In the genomic region with DNA sequence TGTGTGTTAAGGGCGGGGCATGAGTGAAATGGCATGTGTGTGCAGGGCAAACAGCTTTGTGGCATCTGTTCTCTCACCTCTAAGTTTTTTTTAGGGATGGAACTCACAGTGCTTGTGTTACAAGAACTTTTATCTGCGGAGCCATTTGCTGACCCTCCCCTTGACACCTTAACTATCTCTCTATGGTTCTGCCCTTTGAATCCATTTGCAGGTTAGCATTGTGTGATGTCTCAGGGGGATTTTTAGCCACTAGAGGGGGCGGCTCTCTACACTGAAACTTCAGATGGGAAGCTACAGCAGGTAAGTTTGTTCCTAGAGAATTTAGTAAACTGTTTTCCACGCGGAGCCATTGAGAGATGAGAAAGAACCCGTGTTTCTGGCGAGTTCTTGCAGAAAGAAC, we compare ENCODE assay signal across 11 mouse cellular contexts. TPM values are rescaled to one million over a fixed set of nuclear protein-coding genes. Genes with fewer than 3 reads are reported as not detected.
DNase-seq lines count a peak whose midpoint lies in the region; TF ChIP-seq lines count a peak whose summit lies in the region.
"Had no signal": no experiment of that assay in that cellular context is flagged by ENCODE, and none has a peak within 500 bp of the region (broad histone marks: within the 10 kb centered on the region; RNA-seq: fewer than 3 reads in every experiment).

No protein-coding gene starts in this region.

- TF ChIP-seq RAD21 in CH12.LX (IDR thresholded peaks at IDR 0.05; ENCODE audit: low read depth, low read length): no peak; the same call in none of the 2 replicates

- no peak overlapping the region for H3K4me2 ChIP-seq in CH12.LX (ENCODE audit: insufficient read depth, low read depth, poor library complexity, severe bottlenecking)
- H3K4me2 ChIP-seq: liver, embryonic 13.5 days had no signal

- peak; percentile 57 for DNase-seq in heart, adult 11 months
- DNase-seq in heart, postnatal 25 days (ENCODE audit: low spot score): no peak
- DNase-seq in CH12.LX (ENCODE audit: extremely low read depth): no peak
- peak; percentile 12 for DNase-seq in brain, adult 2 months (ENCODE audit: low read depth, low spot score)
- DNase-seq in limb, embryonic 10.5 days (ENCODE audit: low spot score): peak; percentile 32
- no peak for DNase-seq in ovary, postnatal 14 days (ENCODE audit: low spot score)
- no peak for DNase-seq in urinary bladder, adult 2 months (ENCODE audit: low spot score)
- DNase-seq in adrenal gland, postnatal 4 days (ENCODE audit: low spot score in 2 of 2): no peak
- DNase-seq: liver, embryonic 13.5 days had no signal

- H3K4me1 ChIP-seq in CH12.LX (ENCODE audit: control insufficient read depth in 1 of 2, insufficient read depth in 2 of 2): peaks cover 0 to 11% of the 10 kb centered on the region in 2 experiments; a peak in 2 of 4 replicates
- no peaks in the 10 kb centered on the region for H3K4me1 ChIP-seq in limb, embryonic 10.5 days
- H3K4me1 ChIP-seq: liver, embryonic 13.5 days had no signal

- no peaks in the 10 kb centered on the region for H3K36me3 ChIP-seq in CH12.LX (replicated peaks in 1 of 2; ENCODE audit: control insufficient read depth in 1 of 2, insufficient read depth in 1 of 2, low read length in 1 of 2)
- no peaks in the 10 kb centered on the region for H3K36me3 ChIP-seq in limb, embryonic 10.5 days
- H3K36me3 ChIP-seq: liver, embryonic 13.5 days had no signal

- no peak overlapping the region for H3K9ac ChIP-seq in CH12.LX (ENCODE audit: insufficient read depth, low read depth)
- H3K9ac ChIP-seq: liver, embryonic 13.5 days had no signal

- TF ChIP-seq EP300 in CH12.LX (IDR thresholded peaks at IDR 0.05; ENCODE audit: low read length): no peak

- TF ChIP-seq POLR2A in CH12.LX (IDR thresholded peaks at IDR 0.05; ENCODE audit: low read depth, low read length): no peak

- dilution Hi-C loops in CH12.LX (cut with MboI; ENCODE audit: extremely low pct_ligation_motif_present, extremely low pct_unique_long_range_greater_than_20kb, low sequenced_read_pairs): no loop called here

- H3K9me3 ChIP-seq in CH12.LX (replicated peaks; ENCODE audit: low read length): no peaks in the 10 kb centered on the region
- no peaks in the 10 kb centered on the region for H3K9me3 ChIP-seq in limb, embryonic 10.5 days (replicated peaks)
- H3K9me3 ChIP-seq: liver, embryonic 13.5 days had no signal

- no peaks in the 10 kb centered on the region for H3K27me3 ChIP-seq in CH12.LX (replicated peaks)
- peaks cover 21% of the 10 kb centered on the region for H3K27me3 ChIP-seq in limb, embryonic 10.5 days (ENCODE audit: low read depth, poor library complexity, severe bottlenecking)

- in situ Hi-C loops in CH12.LX (cut with MboI; ENCODE audit: low pct_ligation_motif_present, low pct_unique_long_range_greater_than_20kb, low sequenced_read_pairs): no loop called here

- H3K79me2 ChIP-seq in CH12.LX (replicated peaks; ENCODE audit: control insufficient read depth, extremely low read depth, insufficient read depth, poor library complexity, severe bottlenecking): no peaks in the 10 kb centered on the region

- TF ChIP-seq CTCF in CH12.LX (conservative IDR thresholded peaks at IDR 0.05 in 1 of 2, IDR thresholded peaks at IDR 0.05 in 1 of 2; ENCODE audit: low read depth in 2 of 2, low read length in 2 of 2): peak in 1 of 2 experiments; percentile 47; a peak in 2 of 4 replicates

- WGBS in limb, embryonic 10.5 days: 30% methylated on average over 7 of the region's 7 CpGs

- H3K4me3 ChIP-seq in CH12.LX (replicated peaks in 1 of 3; ENCODE audit: low read depth in 2 of 3, low read length in 2 of 3, poor library complexity in 1 of 3): no peak overlapping the region
- no peak overlapping the region for H3K4me3 ChIP-seq in limb, embryonic 10.5 days
- H3K4me3 ChIP-seq: liver, embryonic 13.5 days had no signal

- H3K27ac ChIP-seq in CH12.LX (ENCODE audit: insufficient read depth, low read depth): no peak overlapping the region
- H3K27ac ChIP-seq in limb, embryonic 10.5 days: no peak overlapping the region
- H3K27ac ChIP-seq: liver, embryonic 13.5 days had no signal

- intact Hi-C loops in heart, postnatal 25 days (cut with DNase I): no loop called here

TF ChIP-seq in CH12.LX, 34 proteins besides CTCF, POLR2A, EP300 and RAD21:
- TF ChIP-seq SMC3 (IDR thresholded peaks at IDR 0.05; ENCODE audit: low read depth, low read length) (peak; percentile 3; the same call in 1 of the 2 replicates), TCF12 (IDR thresholded peaks at IDR 0.05; ENCODE audit: low read depth, low read length) (no peak), NRF1 (IDR thresholded peaks at IDR 0.05; ENCODE audit: low read depth, low read length) (no peak), MAZ (IDR thresholded peaks at IDR 0.05; ENCODE audit: low read depth, low read length) (no peak)

RNA-seq across cellular contexts. Expression of gene 4921504E06Rik, which starts 32.1 kb away (rescaled TPM):
- total RNA-seq in heart, postnatal 25 days (2021): not detected
- total RNA-seq in CH12.LX (2012; rRNA removed): not detected in 2 replicates
- not detected in 2 replicates for total RNA-seq in CH12.LX (2014; rRNA removed)
- not detected in 2 replicates for polyA plus RNA-seq in CH12.LX (2012; ENCODE audit: insufficient read length, low read depth)
- not detected in 2 replicates for polyA plus RNA-seq in limb, embryonic 10.5 days (2016; fragmentation: Nextera tagmentation; extraction: Ambion mirVana)
- not detected in 2 replicates for polyA plus RNA-seq in urinary bladder, adult 2 months (2012; rRNA removed)
- not detected for total RNA-seq in adrenal gland, postnatal 4 days (2021)
- total RNA-seq: neutrophil, adult 5-6 weeks had no signal
- polyA plus RNA-seq: gonadal fat pad, adult 2 months; liver, embryonic 13.5 days had no signal

Comparison
In these comparisons a context has a peak if more than half of its experiments do, and no peak if none do; other contexts are left out.
1. DNase-seq: peak in heart, adult 11 months (single experiment), brain, adult 2 months (single experiment) and limb, embryonic 10.5 days (single experiment); none in heart, postnatal 25 days (single experiment), CH12.LX (single experiment), ovary, postnatal 14 days (single experiment), urinary bladder, adult 2 months (single experiment) and adrenal gland, postnatal 4 days (0 of 2).